Comparison of ENCODE assay signal across 10 mouse cellular contexts in the genomic region with DNA sequence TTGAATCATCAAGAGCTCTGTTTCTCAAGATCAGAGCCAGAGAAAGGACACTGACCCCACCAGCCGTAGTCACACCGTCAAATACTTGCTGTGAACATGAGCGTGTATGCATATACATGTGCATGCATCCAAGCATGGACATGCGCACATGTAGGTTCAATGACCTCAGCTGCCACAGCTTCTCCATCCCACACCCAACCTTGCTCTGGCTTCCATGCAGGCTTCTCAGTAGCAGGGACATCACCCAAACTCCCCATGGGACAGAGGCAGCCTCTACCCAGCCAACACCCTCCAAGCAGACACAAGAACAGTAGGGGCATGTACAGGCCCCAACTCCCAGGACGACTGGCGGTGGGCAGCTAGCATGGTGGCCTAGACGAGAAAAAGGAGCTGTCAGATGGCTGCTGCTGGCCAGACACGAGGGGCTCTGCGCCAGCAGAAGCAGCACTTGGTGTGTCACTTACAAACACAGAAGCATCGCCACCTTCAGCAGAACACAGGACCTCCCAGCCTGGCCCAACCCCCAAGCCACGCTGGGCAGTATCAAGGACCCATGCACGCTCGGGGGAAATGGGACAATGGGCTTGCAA. TPM values are rescaled to one million over a fixed set of nuclear protein-coding genes. Genes with fewer than 3 reads are reported as not detected.
DNase-seq lines count a peak whose midpoint lies in the region; ATAC-seq and TF ChIP-seq lines count a peak whose summit lies in the region.
"Had no signal": no experiment of that assay in that cellular context is flagged by ENCODE, and none has a peak within 500 bp of the region (broad histone marks: within the 10 kb centered on the region; RNA-seq: fewer than 3 reads in every experiment).

No protein-coding gene starts in this region.

- H3K9me3 ChIP-seq in kidney, embryonic 14.5 days (ENCODE audit: control insufficient read depth, low read length), result no peaks in the 10 kb centered on the region
- no peaks in the 10 kb centered on the region for H3K9me3 ChIP-seq in forebrain, embryonic 12.5 days
- H3K9me3 ChIP-seq in hindbrain, embryonic 12.5 days (replicated peaks), result no peaks in the 10 kb centered on the region
- no peaks in the 10 kb centered on the region for H3K9me3 ChIP-seq in midbrain, postnatal 0 days (ENCODE audit: low read length)
- H3K9me3 ChIP-seq: liver, embryonic 15.5 days had no signal

- peaks cover 78% of the 10 kb centered on the region for H3K4me1 ChIP-seq in kidney, embryonic 14.5 days (ENCODE audit: control insufficient read depth, insufficient read depth, low read length)
- peaks cover 96% of the 10 kb centered on the region for H3K4me1 ChIP-seq in forebrain, embryonic 12.5 days
- peaks cover 95% of the 10 kb centered on the region for H3K4me1 ChIP-seq in hindbrain, embryonic 12.5 days
- H3K4me1 ChIP-seq in midbrain, postnatal 0 days (ENCODE audit: insufficient read depth, low read length), result peaks cover 40% of the 10 kb centered on the region

- H3K4me2 ChIP-seq in kidney, embryonic 14.5 days (replicated peaks; ENCODE audit: low read depth, low read length), result no peak overlapping the region
- no peak overlapping the region for H3K4me2 ChIP-seq in forebrain, embryonic 12.5 days
- no peak overlapping the region for H3K4me2 ChIP-seq in hindbrain, embryonic 12.5 days (replicated peaks)
- no peak overlapping the region for H3K4me2 ChIP-seq in midbrain, postnatal 0 days (ENCODE audit: low read depth, low read length, poor library complexity, severe bottlenecking)
- H3K4me2 ChIP-seq: liver, embryonic 15.5 days had no signal

- no peaks in the 10 kb centered on the region for H3K36me3 ChIP-seq in kidney, embryonic 14.5 days (ENCODE audit: control insufficient read depth, insufficient read depth, low read length)
- H3K36me3 ChIP-seq in forebrain, embryonic 12.5 days (replicated peaks), result no peaks in the 10 kb centered on the region
- H3K36me3 ChIP-seq in hindbrain, embryonic 12.5 days, result no peaks in the 10 kb centered on the region
- no peaks in the 10 kb centered on the region for H3K36me3 ChIP-seq in midbrain, postnatal 0 days (ENCODE audit: insufficient read depth, low read length)
- H3K36me3 ChIP-seq: liver, embryonic 15.5 days had no signal

- no peaks in the 10 kb centered on the region for H3K27me3 ChIP-seq in kidney, embryonic 14.5 days (ENCODE audit: control insufficient read depth, insufficient read depth, low read length)
- no peaks in the 10 kb centered on the region for H3K27me3 ChIP-seq in forebrain, embryonic 12.5 days
- H3K27me3 ChIP-seq in hindbrain, embryonic 12.5 days, result no peaks in the 10 kb centered on the region
- H3K27me3 ChIP-seq in midbrain, postnatal 0 days (ENCODE audit: insufficient read depth, low read length), result no peaks in the 10 kb centered on the region
- H3K27me3 ChIP-seq: liver, embryonic 15.5 days had no signal

- no peak for TF ChIP-seq CTCF in midbrain, postnatal 0 days (IDR thresholded peaks at IDR 0.05)

- H3K27ac ChIP-seq in kidney, embryonic 14.5 days (ENCODE audit: low read depth, low read length), result 0 out of 2 replicates have a peak overlapping the region, but pooled peaks have one; percentile 9
- H3K27ac ChIP-seq in forebrain, embryonic 12.5 days, result peak overlapping the region; percentile 100
- peak overlapping the region; percentile 98 for H3K27ac ChIP-seq in hindbrain, embryonic 12.5 days
- H3K27ac ChIP-seq in midbrain, postnatal 0 days (ENCODE audit: low read depth, low read length), result peak overlapping the region; percentile 90; the same call in 1 of the 2 replicates
- H3K27ac ChIP-seq: liver, embryonic 15.5 days had no signal

- 91% methylated on average over 13 of the region's 13 CpGs for WGBS in kidney, embryonic 14.5 days
- WGBS in forebrain, embryonic 12.5 days, result 87% methylated on average over 13 of the region's 13 CpGs
- WGBS in hindbrain, embryonic 12.5 days, result 87% methylated on average over 13 of the region's 13 CpGs
- WGBS in midbrain, postnatal 0 days, result 72% methylated on average over 13 of the region's 13 CpGs

- no peak for DNase-seq in kidney, postnatal 10 days
- peak; percentile 54 for DNase-seq in midbrain, postnatal 0 days (ENCODE audit: low spot score)
- no peak for DNase-seq in embryo, embryonic 11 days
- no peak for DNase-seq in urinary bladder, adult 18-20 months (ENCODE audit: low spot score in 2 of 2)
- DNase-seq: adrenal gland, postnatal 14 days; cerebellum, adult 2 months had no signal

- H3K4me3 ChIP-seq in kidney, embryonic 14.5 days (ENCODE audit: low read length), result no peak overlapping the region
- H3K4me3 ChIP-seq in forebrain, embryonic 12.5 days (replicated peaks), result no peak overlapping the region
- H3K4me3 ChIP-seq in hindbrain, embryonic 12.5 days, result no peak overlapping the region
- no peak overlapping the region for H3K4me3 ChIP-seq in midbrain, postnatal 0 days (ENCODE audit: low read depth, low read length)
- H3K4me3 ChIP-seq: liver, embryonic 15.5 days had no signal

- no peak for ATAC-seq in kidney, embryonic 14.5 days (ENCODE audit: low FRiP score, low TSS enrichment)
- ATAC-seq in forebrain, embryonic 12.5 days (ENCODE audit: low FRiP score), result no peak
- no peak for ATAC-seq in hindbrain, embryonic 12.5 days (ENCODE audit: low FRiP score)
- ATAC-seq in midbrain, postnatal 0 days (ENCODE audit: low FRiP score), result no peak

- H3K9ac ChIP-seq in kidney, embryonic 14.5 days (ENCODE audit: low read depth, low read length), result no peak overlapping the region
- peak overlapping the region; percentile 17; the same call in 1 of the 2 replicates for H3K9ac ChIP-seq in forebrain, embryonic 12.5 days
- H3K9ac ChIP-seq in hindbrain, embryonic 12.5 days, result no peak overlapping the region
- H3K9ac ChIP-seq in midbrain, postnatal 0 days (replicated peaks; ENCODE audit: low read length, poor library complexity, severe bottlenecking), result no peak overlapping the region
- H3K9ac ChIP-seq: liver, embryonic 15.5 days had no signal

RNA-seq across cellular contexts. Expression of a gene that starts 40.1 kb away (rescaled TPM):
- polyA plus RNA-seq in kidney, embryonic 14.5 days (2014; fragmentation: Nextera tagmentation; extraction: Ambion mirVana), result 34.6 and 35.0 TPM in 2 replicates
- 26.0 and 27.0 TPM in 2 replicates for polyA plus RNA-seq in forebrain, embryonic 12.5 days (2016; fragmentation: Nextera tagmentation; extraction: Ambion mirVana)
- polyA plus RNA-seq in hindbrain, embryonic 12.5 days (2016; fragmentation: Nextera tagmentation; extraction: Ambion mirVana), result 30.2 and 31.0 TPM in 2 replicates
- 22.8 and 37.8 TPM in 2 replicates for total RNA-seq in midbrain, postnatal 0 days (2014; rRNA removed)
- polyA plus RNA-seq in midbrain, postnatal 0 days (2015; fragmentation: Nextera tagmentation; extraction: Ambion mirVana), result 15.5 and 17.8 TPM in 2 replicates

Comparison
In these comparisons a context has a peak if more than half of its experiments do, and no peak if none do; other contexts are left out.
1. H3K27ac ChIP-seq: peak in every context shown above with its lines; median percentile 100 in forebrain, embryonic 12.5 days; 98 in hindbrain, embryonic 12.5 days; 90 in midbrain, postnatal 0 days; 9 in kidney, embryonic 14.5 days.